Mouse (Mus musculus) liver, embryonic 11.5 days (tissue): ENCODE data around the gene Pou4f1. TPM values are rescaled to one million over a fixed set of nuclear protein-coding genes. Genes with fewer than 3 reads are reported as not detected.

Source experiments
- polyA plus RNA-seq: library from polyadenylated mRNA; unstranded; fragments of >200 nt; fragmentation: Nextera tagmentation; extraction: Ambion mirVana; gene quantifications from 2 replicates; pipeline ENCODE4 v1.2.1, GENCODE M21; 2014

The Pou4f1 gene
- polyA plus RNA-seq, 1 experiment from 2014 or later = 0.40 TPM

Other genes with a start within 250 kb of the Pou4f1 start
- 19.0 and 20.0 TPM in 2 replicates for gene Rnf219, start 54.6 kb upstream of the Pou4f1 start, polyA plus RNA-seq